Mouse (Mus musculus) forebrain, embryonic 11.5 days (tissue): ENCODE measurements around the gene Wee2. TPM values are rescaled to one million over a fixed set of nuclear protein-coding genes. Genes with fewer than 3 reads are reported as not detected.
A peak's percentile ranks its signal among the peaks of the same experiment; 100 is the strongest.

Experiments used
- ATAC-seq: fragments of 200-750 bp; cut with Nextera tagmentation; replicated peaks from 2 replicates; pipeline ENCODE4 v1.8.0; 2017; ENCODE audit warnings: moderate TSS enrichment; ENCODE audit not compliant: low FRiP score
- DNase-seq: peaks from one replicate; pipeline ENCODE4 v3.0.0-alpha.2; 2017; ENCODE audit warnings: low spot score
- H3K27ac ChIP-seq: fragments of 300-500 bp; sonication (generic); 2 replicates; pipeline ENCODE4 v1.5.1; 2014; ENCODE audit warnings: low read depth, low read length
- H3K27me3 ChIP-seq: fragments of 300-500 bp; sonication (generic); 2 replicates; pipeline ENCODE4 v1.6.1; 2014; ENCODE audit warnings: mild to moderate bottlenecking, low read length, mixed read lengths; ENCODE audit not compliant: control insufficient read depth, insufficient read depth
- H3K36me3 ChIP-seq: fragments of 300-500 bp; sonication (generic); 2 replicates; pipeline ENCODE4 v1.6.1; 2014; ENCODE audit warnings: mild to moderate bottlenecking, low read length, moderate library complexity, mixed read lengths; ENCODE audit not compliant: control insufficient read depth, insufficient read depth
- H3K4me1 ChIP-seq: fragments of 300-500 bp; sonication (generic); replicated peaks from 2 replicates; pipeline ENCODE4 v1.6.1; 2014; ENCODE audit warnings: low read length, mixed read lengths; ENCODE audit not compliant: control insufficient read depth, insufficient read depth
- H3K4me2 ChIP-seq: fragments of 300-500 bp; sonication (generic); 2 replicates; pipeline ENCODE4 v1.6.1; 2014; ENCODE audit warnings: low read depth, mild to moderate bottlenecking, low read length, moderate library complexity, mixed read lengths; ENCODE audit not compliant: severe bottlenecking
- H3K4me3 ChIP-seq: fragments of 300-500 bp; sonication (generic); 2 replicates; pipeline ENCODE4 v1.5.1; 2014; ENCODE audit warnings: low read depth, low read length
- H3K9ac ChIP-seq: fragments of 300-500 bp; sonication (generic); 2 replicates; pipeline ENCODE4 v1.6.1; 2014; ENCODE audit warnings: low read length
- H3K9me3 ChIP-seq: fragments of 300-500 bp; sonication (generic); 2 replicates; pipeline ENCODE4 v1.6.1; 2016; ENCODE audit warnings: low read length, mixed read lengths; ENCODE audit not compliant: control insufficient read depth
- WGBS: fragments of 180-500 bp; shearing (Covaris S2); extraction: QIAGEN DNeasy Blood & Tissue Kit; methylation state at CpG from one replicate; pipeline ENCODE4 v1.1.7; 2014; 5-methylcytosine and 5-hydroxymethylcytosine counted together
- polyA plus RNA-seq: library from polyadenylated mRNA; unstranded; fragments of >200 nt; fragmentation: Nextera tagmentation; extraction: Ambion mirVana; gene quantifications from 2 replicates; pipeline ENCODE4 v1.2.1, GENCODE M21; 2014

Gene Wee2
- polyA plus RNA-seq, 1 experiment from 2014 or later: 0.15 TPM

DNA sequence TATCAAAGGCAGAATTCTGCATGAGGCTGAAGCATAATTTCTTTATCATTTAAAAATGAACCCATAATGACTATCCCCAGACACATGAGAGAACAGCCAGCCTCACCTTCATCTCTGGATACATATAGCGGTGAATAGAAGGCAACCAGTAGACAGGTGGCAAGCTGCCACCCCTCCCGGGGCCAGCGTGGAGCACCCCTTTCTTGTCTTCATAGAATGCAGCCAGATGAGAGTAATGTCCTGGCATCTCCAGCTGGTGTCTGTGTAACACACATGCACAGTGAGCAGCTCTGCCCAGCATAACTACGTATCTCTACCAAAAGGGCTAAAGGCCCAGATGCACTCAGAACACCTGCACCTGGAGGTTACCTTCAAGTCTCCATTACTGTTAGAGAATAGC, 20.5 kb upstream of the Wee2 start:
- 94% methylated on average over 4 of the region's 4 CpGs for WGBS

DNA sequence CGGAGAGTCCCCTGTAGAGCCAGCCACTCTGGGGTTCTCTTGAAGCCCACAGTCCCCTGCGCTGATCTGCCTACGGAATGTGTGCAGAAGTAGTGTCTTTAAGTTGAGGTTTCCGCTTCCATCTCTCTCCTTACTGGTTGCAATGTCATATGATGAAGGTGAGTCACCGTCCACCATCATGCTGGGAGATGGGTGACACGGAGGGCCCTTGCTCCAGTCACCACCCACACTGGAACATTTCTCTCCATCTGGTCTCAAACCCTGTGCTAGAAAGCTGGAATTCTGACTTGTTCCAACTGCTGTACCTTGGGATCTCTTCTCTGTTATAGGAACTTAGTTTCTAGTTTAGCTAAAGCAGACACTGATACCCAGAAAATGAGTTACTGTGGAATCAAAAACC, 17.8 kb upstream of the Wee2 start:
- Histone ChIP-seq H3K27me3 (no peaks in the 10 kb centered on the region), H3K27ac (no peak overlapping the region), H3K4me1 (no peaks in the 10 kb centered on the region), H3K4me3 (no peak overlapping the region), H3K9me3 (no peaks in the 10 kb centered on the region), H3K9ac (no peak overlapping the region), H3K4me2 (no peak overlapping the region), H3K36me3 (no peaks in the 10 kb centered on the region)
- DNase-seq: no peak
- WGBS: 94% methylated on average over 6 of the region's 6 CpGs
- ATAC-seq: no peak

More for the DNA sequence above, 20.5 kb upstream of the Wee2 start:
- Histone ChIP-seq H3K36me3 (no peaks in the 10 kb centered on the region), H3K9me3 (no peaks in the 10 kb centered on the region), H3K4me1 (no peaks in the 10 kb centered on the region), H3K4me3 (no peak overlapping the region), H3K4me2 (no peak overlapping the region), H3K27me3 (no peaks in the 10 kb centered on the region), H3K27ac (no peak overlapping the region), H3K9ac (no peak overlapping the region)
- no peak for DNase-seq
- no peak for ATAC-seq

DNA sequence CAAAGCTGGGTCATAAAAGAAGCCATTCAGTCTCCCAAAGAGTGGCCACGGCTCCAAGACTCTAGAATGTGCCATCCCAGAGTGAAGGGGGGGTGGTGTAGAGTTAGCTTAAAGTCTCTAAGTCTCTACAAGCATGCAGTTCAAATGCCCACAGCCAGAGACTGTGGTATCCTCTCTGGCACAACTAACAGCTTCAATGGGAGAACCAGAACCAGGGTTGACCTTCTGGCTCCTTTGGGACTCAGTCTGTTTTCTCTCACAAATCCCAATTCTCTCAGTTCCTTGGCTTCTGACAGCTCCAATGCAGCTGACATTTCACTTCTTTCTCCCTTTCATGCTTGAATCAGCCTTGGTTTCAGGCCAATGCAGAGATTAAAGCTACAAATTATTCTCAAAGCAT, 15.9 kb upstream of the Wee2 start:
- DNase-seq: no peak
- 95% methylated on average over 1 of the region's 1 CpGs for WGBS

DNA sequence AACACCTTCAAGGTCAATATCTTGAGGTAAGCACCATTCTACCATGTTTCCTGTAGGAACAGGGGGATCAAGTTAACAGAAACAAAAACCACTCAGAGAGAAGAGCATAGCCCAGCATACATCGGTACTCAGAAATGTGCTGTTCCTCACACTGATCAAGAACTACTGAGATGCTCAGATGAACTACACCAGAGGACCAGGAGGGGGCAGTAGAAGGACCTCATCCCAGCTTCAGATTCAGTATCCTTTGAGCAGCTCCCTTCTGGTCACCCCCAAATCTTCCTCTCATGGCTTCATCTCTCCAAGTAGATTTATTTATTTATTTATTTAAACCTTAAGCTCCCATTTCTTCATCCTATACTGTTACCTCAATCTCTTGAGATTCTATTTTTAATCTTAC, 15.1 kb upstream of the Wee2 start:
- DNase-seq (peak; percentile 60), ATAC-seq (0 out of 2 replicates have a peak, but pooled peaks have one; percentile 10)
- H3K27ac ChIP-seq: no peak overlapping the region
- H3K4me3 ChIP-seq: no peak overlapping the region
- H3K27me3 ChIP-seq: no peaks in the 10 kb centered on the region
- WGBS: 48% methylated on average over 1 of the region's 1 CpGs
- no peaks in the 10 kb centered on the region for H3K9me3 ChIP-seq
- H3K36me3 ChIP-seq: no peaks in the 10 kb centered on the region
- H3K4me1 ChIP-seq: no peaks in the 10 kb centered on the region
- H3K9ac ChIP-seq: no peak overlapping the region
- no peak overlapping the region for H3K4me2 ChIP-seq

More for the DNA sequence above, 15.9 kb upstream of the Wee2 start:
- no peak for ATAC-seq
- Histone ChIP-seq H3K4me1 (no peaks in the 10 kb centered on the region), H3K9ac (no peak overlapping the region), H3K4me2 (no peak overlapping the region), H3K27me3 (no peaks in the 10 kb centered on the region), H3K27ac (no peak overlapping the region), H3K9me3 (no peaks in the 10 kb centered on the region), H3K4me3 (no peak overlapping the region), H3K36me3 (no peaks in the 10 kb centered on the region)

DNA sequence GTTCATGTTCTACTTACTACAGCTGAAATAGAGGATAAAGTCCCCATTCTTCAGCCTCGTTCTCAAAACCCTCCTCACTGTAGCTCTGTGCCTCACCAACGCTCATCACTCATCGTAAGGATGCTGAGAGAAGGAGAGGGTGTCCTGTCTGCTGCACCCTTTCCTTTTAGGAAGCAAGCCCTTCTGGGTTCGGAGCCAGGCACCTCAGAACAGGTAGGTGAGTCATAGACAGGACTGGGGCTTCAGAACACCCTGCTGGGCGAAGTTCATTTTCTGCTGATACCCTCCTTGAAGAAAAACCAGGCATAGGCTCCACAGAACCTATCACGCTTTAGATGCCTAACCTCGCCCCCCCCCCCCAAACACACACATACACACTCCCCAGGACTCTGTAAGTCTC, 11.4 kb upstream of the Wee2 start:
- H3K36me3 ChIP-seq: no peaks in the 10 kb centered on the region
- no peak for ATAC-seq
- peaks cover 5% of the 10 kb centered on the region for H3K4me1 ChIP-seq
- H3K27ac ChIP-seq: no peak overlapping the region
- H3K27me3 ChIP-seq: no peaks in the 10 kb centered on the region
- no peak overlapping the region for H3K9ac ChIP-seq
- H3K4me3 ChIP-seq: no peak overlapping the region
- WGBS: 86% methylated on average over 7 of the region's 7 CpGs
- no peak for DNase-seq
- no peak overlapping the region for H3K4me2 ChIP-seq
- H3K9me3 ChIP-seq: no peaks in the 10 kb centered on the region

DNA sequence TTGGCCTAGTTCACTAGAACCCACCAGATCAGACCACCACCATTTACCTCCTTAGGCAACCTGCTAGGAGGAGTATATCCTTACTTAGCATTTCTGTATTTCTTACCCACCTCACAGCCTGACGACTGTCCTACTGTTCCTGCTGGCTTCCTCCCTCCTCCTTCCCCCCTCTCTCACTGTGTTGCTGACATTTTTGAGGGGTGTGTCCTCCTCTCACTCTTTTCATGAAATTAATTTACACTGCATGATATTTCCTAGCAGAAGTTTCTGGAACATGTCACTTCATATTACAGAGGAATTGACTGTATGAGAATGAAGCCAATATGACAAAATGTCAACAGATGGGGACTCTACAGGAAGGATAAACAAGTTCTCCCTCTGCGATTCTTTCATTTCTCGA, 10.2 kb upstream of the Wee2 start:
- 76% methylated on average over 3 of the region's 3 CpGs for WGBS
- peaks cover 5% of the 10 kb centered on the region for H3K4me1 ChIP-seq

DNA sequence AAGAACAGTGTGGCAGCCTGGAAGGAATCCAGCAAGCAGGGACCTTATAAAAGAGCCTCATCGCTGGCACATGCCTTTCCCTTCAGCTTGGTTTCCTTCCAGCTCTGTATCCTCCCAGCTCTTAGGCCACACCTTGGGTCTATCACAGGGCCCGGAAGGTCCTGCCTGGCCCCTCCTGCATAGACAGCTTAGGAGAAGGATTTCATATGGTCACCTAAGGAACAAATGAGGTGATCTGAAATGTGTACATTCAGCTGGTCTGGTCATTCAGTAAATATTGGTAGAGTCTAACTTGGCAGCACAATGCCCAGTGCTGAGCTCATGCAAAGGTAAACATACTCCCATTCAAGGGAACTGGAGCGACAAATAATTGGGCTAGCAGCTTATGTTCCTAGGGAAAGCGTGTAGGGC, 9.4 kb upstream of the Wee2 start:
- Histone ChIP-seq H3K27me3 (no peaks in the 10 kb centered on the region), H3K4me3 (no peak overlapping the region), H3K4me1 (peaks cover 5% of the 10 kb centered on the region), H3K9ac (no peak overlapping the region), H3K4me2 (no peak overlapping the region), H3K9me3 (no peaks in the 10 kb centered on the region), H3K27ac (no peak overlapping the region), H3K36me3 (no peaks in the 10 kb centered on the region)
- DNase-seq (no peak), ATAC-seq (no peak)
- 60% methylated on average over 4 of the region's 4 CpGs for WGBS

More for the DNA sequence above, 10.2 kb upstream of the Wee2 start:
- H3K4me3 ChIP-seq: no peak overlapping the region
- H3K27ac ChIP-seq: no peak overlapping the region
- DNase-seq (no peak), ATAC-seq (no peak)
- H3K36me3 ChIP-seq: no peaks in the 10 kb centered on the region
- no peaks in the 10 kb centered on the region for H3K9me3 ChIP-seq
- H3K9ac ChIP-seq: no peak overlapping the region
- H3K4me2 ChIP-seq: no peak overlapping the region
- H3K27me3 ChIP-seq: no peaks in the 10 kb centered on the region

DNA sequence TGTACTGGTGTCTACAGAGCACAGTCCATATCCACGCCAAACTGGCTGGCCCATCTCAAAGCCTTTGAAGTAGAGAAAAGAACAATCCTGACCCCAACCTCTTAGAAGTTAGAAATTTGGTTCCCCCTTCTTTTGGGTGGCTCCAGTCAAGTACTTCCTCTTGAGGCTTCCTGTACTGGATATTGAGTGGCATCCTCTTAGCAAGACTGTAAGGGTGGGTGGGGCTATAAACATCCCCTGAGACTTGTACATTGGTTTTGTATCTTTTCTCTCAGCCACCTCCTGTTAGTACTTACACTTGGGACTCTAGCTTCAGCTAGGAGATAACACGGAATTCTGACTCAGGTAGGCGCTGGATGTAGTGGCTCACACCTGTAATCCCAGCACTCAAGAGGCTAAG, 8.6 kb upstream of the Wee2 start:
- Histone ChIP-seq H3K4me2 (no peak overlapping the region), H3K4me3 (no peak overlapping the region), H3K9me3 (no peaks in the 10 kb centered on the region), H3K27me3 (no peaks in the 10 kb centered on the region), H3K27ac (no peak overlapping the region), H3K9ac (no peak overlapping the region), H3K4me1 (peaks cover 5% of the 10 kb centered on the region), H3K36me3 (no peaks in the 10 kb centered on the region)
- 84% methylated on average over 3 of the region's 3 CpGs for WGBS
- DNase-seq (no peak), ATAC-seq (no peak)

DNA sequence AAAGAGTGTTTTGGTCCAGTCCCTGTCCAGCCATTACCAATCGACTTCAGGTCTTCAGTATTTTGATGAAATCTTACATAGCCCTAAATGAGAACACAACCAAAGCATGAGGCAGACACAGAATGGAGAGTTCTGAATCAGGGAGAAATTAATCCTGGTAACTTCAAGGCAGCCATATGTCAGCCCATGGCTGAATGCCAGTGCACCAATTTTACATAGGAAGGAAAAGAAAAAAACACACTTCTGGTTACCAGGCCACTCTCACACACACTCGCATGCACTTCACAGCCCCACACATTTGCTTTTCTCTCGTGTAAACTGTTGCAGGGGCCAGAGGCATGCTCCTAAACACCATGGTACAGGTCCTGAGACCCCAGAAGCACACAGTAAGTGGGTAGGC, 8.0 kb upstream of the Wee2 start:
- H3K4me2 ChIP-seq: no peak overlapping the region

More for the DNA sequence above, 8.0 kb upstream of the Wee2 start:
- Histone ChIP-seq H3K36me3 (no peaks in the 10 kb centered on the region), H3K9me3 (no peaks in the 10 kb centered on the region), H3K4me1 (peaks cover 5% of the 10 kb centered on the region), H3K27me3 (no peaks in the 10 kb centered on the region), H3K9ac (no peak overlapping the region), H3K27ac (no peak overlapping the region), H3K4me3 (no peak overlapping the region)
- ATAC-seq: no peak
- 86% methylated on average over 3 of the region's 3 CpGs for WGBS
- no peak for DNase-seq
